Mouse (Mus musculus): ENCODE results near the gene March9.
"Not testable (repeated sequence)": the region's sequence is repeated elsewhere in the genome, so short reads cannot be mapped to it uniquely, and the experiment has no call there.

Gene March9

DNA sequence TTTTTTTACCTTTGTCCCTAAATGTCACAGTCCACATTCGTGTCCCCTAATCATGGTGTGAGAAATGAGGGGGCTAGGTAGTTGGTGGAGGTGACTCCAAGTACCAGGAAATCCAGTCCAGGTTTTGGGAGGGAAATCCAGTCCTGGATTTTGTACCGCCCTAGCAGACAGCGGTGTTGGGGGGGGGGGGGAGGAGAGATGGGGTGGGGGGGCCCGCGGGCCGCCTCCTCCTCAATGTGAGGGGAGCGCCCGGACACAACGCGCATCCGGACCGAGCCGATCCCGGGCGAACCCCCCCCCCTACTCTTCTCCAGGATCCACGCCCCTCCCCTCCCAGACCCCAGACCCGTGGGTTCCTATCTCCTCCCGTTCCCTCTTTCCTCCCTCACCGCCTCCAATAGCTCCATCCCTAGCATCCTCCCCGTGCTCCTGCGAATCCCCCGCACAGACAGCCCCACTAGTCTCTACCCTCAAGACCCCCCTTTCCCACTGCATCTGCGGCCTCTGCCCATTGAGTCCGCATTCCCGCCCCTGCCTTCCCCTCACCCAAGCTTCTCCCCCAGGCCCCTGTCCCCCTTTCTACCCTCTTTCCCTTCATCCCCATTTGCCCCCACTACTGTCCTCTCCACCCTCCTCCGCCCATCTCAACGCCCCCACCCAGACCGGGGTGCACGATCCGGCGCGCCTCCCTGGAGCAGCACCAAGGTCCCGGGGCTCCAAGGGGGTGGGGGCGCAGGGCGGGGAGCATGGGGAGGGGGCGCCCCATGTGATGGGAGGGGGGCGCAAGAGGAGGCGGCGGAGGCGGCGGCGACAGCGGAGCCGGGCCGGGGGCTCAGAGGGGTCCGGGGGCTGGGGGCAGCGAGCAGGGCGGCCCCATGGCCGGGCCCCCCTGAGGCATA lies 18.9 kb upstream of the March9 start:
- DNase-seq: no peak

DNA sequence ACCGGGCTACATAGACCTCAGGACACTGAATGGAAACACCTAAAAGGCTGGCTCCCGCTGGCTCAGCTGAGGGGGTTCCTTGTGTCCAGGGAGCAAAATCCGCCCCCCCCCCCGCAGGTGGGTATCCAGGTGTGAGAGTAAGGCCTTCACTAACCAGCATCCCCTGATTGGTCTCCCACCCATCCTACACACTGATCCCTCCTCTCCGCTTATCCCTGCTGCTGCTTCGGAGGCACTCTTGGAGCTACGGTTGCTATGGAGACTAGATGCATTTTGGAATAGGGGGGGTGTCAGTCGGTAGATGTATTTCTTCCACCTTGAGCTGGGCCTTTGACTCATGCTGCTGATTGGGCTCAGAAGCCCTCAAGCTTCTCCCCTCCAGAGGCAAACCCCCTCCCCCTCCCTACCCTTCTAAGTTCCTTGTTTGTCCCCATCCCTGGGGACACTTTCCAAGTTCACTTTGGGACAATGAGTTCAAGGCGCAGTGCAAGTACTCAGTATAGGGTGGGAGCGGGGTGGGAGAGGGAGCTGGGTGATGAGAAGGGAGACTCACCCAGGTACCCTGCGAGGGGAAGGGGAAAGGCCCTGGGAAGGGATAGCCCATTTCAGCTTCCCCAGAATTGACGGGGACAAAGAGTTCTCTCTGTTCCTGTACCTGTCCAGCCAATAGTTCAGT lies 18.2 kb upstream of the March9 start:
- no peak for DNase-seq

DNA sequence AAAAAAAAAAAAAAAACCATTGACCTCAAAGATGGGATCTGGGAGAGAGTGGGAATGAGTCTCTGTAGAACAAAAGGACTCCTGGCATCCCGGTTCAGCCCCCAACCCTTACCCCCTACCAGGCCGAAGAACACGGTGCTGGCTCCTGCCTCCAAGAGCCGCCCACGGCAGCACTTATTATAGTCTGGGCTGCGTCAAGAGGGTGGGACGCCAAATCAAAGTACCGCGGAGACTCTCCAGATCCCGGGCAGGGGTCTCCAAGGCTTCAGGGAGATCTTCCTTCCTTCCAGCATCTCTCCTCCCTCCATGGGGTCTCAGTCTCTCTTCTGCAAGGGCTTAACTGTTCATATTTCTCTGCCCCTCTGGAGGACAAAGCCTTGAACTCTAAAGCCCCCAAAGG lies 17.5 kb upstream of the March9 start:
- DNase-seq: no peak

DNA sequence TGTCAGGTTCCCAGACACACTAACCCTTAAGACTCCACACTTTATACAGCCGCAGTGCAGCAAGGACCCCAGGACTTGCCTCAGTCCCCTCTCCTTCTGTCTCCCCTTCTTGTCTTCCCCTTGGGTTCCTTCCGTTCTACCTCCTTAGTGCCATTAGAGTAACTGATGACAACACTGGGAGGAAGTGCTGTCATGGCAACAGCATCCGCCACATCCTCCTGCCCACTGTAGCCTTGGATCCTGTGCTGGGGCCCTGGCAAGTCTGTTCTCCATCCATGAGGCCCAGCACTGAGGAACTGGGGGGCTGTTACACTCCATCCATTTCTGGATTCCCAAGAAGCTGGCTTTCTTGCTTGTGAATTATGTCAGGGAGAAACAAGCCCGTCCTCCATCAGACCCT lies 16.1 kb upstream of the March9 start:
- peak; percentile 74 for DNase-seq

DNA sequence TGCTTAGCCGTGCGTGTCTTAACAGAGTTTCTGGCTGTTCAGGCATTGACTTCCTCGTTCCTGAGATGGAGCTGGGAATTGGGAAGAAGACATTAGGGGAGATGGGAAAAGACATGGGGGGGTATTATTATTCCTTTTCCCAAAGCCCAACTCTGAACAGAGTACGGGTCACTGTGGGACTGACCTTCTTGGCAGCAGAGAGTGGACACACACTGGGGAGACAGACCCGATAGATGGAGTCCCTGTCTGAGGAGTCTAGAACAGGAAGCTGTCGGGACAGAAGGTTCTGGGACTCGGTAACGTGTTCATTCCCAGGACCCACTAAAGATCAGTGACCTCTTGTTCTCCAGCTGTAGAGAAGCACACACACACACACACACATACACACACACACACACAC lies 15.7 kb upstream of the March9 start:
- peak; percentile 35 for DNase-seq

DNA sequence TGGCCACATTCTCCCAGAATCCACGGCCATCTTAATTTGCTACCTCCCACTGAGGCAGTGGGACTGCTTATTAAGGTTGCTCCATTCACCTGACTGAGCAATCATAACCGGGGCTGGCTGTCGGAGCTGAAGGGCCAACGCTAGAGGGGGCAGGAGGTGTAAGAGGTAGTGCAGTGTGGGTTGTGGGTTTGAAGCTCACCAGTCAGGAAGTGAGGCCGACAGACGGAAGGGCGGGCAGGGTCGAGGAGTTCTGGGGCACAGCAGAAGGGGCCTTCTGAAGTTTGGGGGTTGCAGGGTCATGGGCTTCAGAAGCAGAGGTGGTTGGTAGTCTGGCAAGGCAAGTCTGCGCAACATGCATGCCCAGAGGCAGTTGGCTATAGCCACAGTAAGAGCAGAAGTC lies 15.1 kb upstream of the March9 start, which contains the start of gene Agap2:
Gene Agap2 (plus strand): TSS at position 205 of the 400 bp plus-strand sequence.
- DNase-seq: peak; percentile 91

DNA sequence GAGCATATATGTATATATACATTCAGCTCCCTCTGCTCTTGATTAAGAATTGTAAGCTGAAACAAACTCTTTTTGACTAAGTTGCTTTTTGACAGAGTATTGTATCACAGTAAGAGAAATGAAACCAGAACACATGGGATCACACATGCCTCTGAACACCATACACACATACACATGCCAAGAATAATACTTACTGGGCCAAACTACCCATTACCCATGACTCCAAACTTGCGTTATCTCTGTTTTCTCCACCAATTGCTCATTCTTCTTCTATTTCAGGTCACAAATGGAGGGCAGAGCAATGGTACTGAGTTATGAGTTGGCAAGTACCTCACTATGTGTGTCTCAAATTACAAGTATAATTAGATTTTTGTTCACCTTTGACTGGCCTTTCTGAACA lies 14.0 kb upstream of the March9 start:
- no peak for DNase-seq

DNA sequence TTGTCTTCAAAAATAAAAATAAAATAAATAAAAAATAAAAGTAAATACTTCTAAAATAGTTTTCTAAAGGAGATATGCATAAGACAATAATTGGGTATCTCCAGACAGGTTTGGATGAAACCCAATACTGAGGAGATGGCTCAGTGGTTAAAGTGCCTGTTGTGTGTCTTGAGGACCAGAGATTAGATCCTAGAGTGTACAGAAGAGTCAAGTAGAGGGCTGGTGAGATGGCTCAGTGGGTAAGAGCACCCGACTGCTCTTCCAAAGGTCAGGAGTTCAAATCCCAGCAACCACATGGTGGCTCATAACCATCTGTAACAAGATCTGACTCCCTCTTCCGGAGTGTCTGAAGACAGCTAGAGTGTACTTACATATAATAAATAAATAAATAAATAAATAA lies 13.0 kb upstream of the March9 start:
- DNase-seq: not testable (repeated sequence)

DNA sequence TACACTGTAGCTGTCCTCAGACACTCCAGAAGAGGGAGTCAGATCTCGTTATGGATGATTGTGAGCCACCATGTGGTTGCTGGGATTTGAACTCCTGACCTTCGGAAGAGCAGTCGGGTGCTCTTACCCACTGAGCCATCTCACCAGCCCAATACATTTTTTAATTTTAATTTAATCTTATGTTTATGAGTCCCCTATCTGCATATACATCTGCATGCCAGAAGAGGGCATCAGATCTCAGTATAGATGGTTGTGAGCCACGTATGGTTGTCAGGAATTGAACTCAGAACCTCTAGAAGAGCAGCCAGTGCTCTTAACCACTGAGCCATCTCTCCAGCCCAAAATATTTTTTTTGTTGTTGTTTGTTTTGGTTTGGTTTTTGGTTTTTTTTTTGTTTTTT lies 12.3 kb upstream of the March9 start:
- not testable (repeated sequence) for DNase-seq

DNA sequence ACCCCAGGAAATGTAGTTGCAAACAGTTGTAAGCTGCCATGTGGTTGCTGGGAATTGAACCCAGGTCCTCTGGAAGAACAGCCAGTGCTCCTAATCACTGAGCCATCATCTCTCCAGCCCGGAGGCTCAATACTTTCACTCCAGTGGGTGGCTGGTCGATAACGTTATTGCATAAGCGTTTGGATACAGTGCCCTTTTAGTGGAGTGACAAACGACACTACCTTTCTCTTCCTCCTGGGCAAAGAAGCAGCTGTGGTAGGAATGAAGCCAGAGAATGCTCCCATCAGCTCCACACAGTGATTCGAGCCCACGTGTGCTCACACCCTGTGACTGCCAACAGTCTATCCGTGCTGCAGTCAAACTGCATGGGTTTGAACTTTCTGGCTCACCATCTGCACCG lies 11.2 kb upstream of the March9 start:
- DNase-seq: no peak

DNA sequence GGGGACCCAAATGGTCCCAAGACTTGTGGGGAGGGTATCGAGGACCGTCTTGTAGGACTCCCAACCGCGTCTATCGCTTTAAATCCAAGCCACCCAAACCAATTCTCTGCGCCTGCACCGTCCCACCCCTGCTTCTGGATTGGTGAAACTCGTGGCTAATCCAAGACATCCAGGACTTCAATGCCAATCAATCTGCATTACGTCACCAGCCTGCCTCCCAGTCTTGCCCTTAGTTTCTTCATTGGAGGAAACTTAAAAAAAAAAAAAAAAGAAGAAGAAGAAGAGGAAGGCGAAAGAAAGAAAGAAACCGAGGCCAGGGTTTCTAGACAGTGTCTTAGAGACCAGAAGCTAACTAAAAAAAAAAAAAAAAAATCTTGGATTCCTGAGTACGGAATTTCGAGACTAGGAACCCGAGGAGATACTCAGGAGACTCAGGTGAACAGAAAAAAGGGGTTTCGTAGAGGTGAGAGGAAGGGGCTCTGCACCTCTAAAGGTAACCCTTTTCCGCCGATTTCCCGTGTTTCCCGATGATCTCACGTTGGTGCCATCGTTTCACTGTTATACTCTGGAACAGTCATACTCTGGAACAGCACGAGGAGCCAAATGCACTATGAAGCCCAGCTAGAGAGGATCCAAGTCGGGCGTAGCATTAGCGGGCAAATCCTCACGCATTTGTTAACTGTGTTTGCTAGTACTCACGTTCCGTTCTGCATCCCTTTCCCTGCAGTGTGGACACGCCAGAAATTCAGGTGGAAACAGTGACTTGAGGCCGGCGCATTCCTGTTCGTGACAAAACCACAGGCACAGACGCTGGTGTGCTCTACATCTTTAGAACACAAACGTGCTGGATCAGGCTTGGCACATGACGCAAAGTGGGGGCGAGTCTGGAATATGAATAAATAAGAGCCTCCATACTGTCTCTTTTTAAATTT lies 10.5 kb upstream of the March9 start, which contains the start of gene Tspan31:
Gene Tspan31 (minus strand): TSS at position 75 of the 932 bp plus-strand sequence.
- peak; percentile 48 for DNase-seq

DNA sequence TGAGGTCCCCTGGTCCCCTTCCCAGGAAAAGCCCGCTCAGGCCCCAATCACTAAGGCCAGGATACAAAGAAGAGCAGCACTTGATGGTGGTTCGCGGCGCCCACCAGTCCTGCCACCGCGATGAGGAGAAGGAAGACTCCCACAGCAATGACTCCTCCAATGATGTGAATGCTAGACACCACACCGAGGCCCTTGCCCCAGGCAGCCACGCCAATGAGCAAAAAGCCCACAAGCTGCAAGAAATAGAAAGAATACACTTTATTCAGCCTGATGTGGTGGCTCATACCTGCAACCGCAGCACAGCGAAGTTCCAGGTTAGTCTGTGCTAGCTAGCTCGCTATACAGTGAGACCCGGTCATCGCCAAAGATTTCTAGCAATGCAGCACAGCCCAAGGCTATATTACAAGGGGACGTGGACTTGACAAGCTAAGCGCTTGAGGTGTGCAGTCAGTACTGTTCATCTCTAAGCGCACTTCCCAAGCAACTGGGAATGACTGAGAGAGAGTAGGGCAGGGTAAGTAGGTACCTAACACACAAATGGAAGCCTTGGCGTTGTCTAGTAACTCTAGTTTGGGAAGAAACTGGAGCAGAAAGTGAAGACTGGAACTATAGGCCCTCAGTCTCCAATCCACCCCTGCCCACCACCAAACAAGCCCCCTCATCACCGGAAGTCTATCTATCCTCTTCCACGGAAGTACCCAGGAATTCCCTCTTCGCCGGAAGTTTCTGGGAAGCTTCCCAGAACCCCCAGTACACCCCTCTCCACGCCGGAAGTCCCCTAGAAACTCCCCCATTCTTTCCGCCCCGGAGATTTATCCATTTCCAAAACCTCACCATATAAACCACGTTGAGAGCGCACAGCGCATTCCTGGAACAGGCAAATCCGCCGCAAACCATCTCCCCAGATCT lies 9.6 kb upstream of the March9 start:
- no peak for DNase-seq

DNA sequence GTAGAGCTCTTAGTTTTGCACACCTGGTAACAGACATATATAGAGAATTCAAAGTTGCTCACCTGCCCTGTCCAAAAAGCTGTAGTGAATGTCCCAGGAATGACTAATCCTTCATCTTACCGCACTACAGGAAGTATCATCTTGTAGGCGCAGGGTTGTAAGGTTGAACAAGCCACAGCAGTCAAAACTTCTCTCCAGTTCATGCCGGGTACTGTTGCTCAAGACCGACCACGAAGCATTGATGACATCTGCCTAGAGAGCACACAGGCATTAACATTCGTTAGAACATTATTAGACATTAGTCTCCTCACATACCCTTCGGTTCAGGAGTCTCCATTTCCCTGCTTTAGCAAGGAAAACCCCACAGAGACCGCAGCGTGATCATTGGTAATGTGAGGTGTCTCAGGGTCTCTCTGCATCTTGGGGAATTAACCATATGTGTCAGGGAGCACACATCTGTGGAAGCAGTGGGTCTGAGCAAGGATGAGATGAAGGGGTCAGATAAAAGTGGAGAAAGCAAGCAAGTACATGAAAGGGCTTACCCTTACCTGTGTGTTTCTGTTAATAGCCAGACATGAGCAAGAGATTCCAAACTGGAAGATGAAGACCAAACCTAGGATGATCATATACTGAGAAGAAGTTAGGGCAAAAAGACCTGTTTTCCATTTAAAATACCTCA lies 8.5 kb upstream of the March9 start:
- DNase-seq: no peak

DNA sequence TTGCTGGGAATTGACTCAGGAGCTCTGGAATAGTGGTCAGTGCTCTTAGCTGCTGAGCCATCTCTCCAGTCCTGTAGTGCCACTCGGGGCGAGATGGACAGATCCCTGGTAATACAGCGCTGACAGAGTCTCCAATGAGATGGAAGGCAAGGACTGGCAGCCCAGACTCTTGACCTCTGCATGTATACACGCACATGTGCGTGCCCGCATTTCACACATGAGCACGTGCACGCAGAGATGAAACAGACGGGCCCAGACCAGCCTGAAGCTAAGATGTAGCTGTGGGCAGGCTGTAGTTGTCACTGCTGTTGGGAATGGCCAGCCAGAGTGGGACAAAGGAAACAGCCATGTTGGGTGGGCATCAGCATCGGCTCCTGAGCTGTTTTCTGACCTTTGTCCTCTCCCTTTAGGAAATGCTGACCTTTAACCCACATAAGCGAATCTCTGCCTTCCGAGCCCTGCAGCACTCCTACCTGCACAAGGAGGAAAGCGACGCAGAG lies 6.6 kb upstream of the March9 start:
- DNase-seq: no peak

DNA sequence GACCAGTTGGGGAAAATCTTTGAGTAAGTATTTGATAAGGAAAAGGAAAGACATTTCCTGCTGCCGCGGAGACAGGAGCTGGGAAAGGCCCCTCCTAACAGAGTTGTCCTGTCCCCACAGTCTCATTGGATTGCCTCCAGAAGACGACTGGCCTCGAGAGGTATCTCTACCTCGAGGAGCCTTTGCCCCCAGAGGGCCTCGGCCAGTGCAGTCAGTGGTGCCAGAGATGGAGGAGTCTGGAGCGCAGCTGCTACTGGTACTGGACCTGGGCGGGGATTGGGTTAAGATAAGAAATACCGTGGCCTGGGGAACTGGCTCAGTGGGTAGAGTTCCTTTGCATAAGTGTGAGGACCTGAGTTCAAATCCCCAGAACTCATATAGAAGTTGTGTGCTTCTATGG lies 6.0 kb upstream of the March9 start:
- no peak for DNase-seq

DNA sequence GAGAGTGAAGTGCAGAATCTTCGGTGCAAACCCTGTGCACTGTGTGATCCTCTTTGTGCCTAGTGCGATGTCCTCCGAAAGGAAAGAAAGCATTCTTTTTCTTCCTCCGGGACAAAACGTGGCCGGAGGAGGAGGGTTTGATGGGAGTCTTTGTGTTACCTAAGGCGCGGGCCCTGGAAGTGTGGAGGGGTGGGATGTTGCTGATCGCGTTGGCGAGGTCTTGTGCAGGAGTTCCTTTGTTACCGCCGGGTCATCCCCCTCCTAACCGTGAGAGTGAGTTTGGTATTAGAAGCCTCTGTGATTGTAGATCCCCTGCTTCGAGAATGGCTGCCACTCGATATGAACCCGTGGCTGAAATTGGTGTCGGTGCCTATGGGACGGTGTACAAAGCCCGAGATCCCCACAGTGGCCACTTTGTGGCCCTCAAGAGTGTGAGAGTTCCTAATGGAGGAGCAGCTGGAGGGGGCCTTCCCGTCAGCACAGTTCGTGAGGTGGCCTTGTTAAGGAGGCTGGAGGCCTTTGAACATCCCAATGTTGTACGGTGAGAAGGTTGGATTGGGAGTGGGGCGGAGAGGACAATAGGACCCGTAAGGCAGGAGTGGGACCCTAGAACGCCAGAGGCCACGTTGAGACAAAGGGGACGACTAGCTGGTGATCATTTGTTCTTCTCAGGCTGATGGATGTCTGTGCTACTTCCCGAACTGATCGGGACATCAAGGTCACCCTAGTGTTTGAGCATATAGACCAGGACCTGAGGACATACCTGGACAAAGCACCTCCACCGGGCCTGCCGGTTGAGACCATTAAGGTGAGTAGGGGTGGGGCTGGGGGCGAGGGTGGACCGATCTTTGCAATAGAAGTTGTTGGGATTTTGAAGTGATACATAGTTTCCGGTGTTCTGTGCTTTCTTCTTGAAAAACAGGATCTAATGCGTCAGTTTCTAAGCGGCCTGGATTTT lies 4.2 kb upstream of the March9 start:
- DNase-seq: no peak

DNA sequence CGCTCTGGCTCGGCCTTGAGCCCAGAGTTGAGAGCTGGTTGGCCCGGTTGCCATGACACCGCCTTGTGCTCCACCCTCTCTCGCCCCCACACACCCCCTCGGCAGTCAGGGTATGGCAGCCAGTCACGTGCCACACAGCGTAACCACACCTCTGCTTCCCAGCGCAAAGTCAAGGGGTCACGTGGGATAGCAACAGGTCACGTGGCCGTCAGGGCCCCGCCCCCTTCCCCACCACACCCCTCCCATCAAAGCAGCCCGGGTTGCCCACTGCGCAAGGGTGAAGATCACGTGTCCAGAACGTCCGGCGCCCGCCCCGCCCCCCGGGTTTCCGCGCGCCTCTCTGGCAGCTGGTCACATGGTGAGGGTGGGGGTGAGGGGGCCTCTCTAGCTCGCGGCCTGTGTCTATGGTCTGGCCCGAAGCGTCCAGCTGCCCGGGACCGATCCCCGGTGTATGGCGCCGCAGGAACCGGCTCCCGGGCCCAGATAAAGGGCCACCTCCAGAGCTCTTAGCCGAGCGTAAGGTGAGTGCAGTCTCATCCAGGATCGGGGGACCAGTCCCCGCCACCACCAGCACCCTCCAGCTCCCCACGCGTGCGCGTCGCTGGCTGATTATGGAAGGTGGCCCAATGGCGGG lies 3.4 kb upstream of the March9 start, which contains the start of gene Cdk4:
Gene Cdk4 (plus strand): TSS at position 296 of the 634 bp plus-strand sequence.
- peak; percentile 96 for DNase-seq

DNA sequence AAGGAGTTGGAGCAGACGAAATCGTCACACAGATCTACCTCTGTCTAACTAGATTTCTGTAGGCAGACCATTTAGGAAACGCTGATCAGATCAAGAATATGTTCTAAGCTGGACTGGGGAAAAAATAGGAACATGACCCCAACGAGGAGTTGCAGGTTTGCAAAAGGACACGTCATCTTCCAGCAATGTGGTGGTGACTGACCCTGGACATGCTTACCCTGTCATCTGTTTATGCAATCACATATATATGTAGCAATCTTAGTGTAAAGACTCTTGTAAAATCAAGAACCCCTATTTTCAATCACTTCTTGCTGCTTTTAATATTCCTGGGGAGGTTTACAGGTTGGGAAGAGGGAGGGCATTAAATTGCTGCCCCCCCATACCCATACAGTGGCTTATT lies 2.5 kb upstream of the March9 start:
- no peak for DNase-seq

DNA sequence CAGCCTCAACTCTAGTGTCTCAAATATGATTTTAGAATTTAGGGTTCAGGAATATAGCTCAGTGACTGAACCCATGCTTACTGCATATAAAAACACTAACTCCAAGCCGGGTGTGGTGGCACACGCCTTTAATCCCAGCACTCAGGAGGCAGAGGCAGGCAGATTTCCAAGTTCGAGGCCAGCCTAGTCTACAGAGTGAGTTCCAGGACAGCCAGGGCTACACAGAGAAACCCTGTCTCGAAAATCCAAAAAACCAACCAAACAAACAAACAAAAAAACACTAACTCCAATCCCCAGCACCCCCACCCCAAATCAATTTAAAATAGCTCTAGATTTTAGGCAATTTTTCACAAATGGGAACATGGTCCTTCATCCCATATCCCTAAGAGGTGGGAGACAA lies 2.1 kb upstream of the March9 start:
- not testable (repeated sequence) for DNase-seq

Measured in thymus, postnatal 4 days (tissue).